Mouse (Mus musculus) testis, adult 2 months (tissue): ENCODE data around the gene Zfp592. TPM values are rescaled to one million over a fixed set of nuclear protein-coding genes. Genes with fewer than 3 reads are reported as not detected.

Experiments
- H3K27ac ChIP-seq: fragments of 200-500 bp; 2 replicates; pipeline ENCODE4 v1.5.1; 2012; ENCODE audit warnings: low read depth, low read length; ENCODE audit not compliant: control insufficient read depth, insufficient read depth
- H3K27me3 ChIP-seq: fragments of 200-500 bp; 2 replicates; pipeline ENCODE4 v1.6.1; 2012; ENCODE audit warnings: mild to moderate bottlenecking, low read length, moderate library complexity; ENCODE audit not compliant: control insufficient read depth, insufficient read depth
- H3K36me3 ChIP-seq: fragments of 200-500 bp; 2 replicates; pipeline ENCODE4 v1.6.1; 2012; ENCODE audit warnings: mild to moderate bottlenecking, low read length; ENCODE audit not compliant: control insufficient read depth, insufficient read depth
- H3K4me1 ChIP-seq: fragments of 200-500 bp; 2 replicates; pipeline ENCODE4 v1.6.1; 2012; ENCODE audit warnings: low read length; ENCODE audit not compliant: control insufficient read depth, insufficient read depth
- H3K4me3 ChIP-seq: fragments of 200-500 bp; 2 replicates; pipeline ENCODE4 v1.5.1; 2012; ENCODE audit warnings: low read depth, mild to moderate bottlenecking, low read length, moderate library complexity, mixed read lengths; ENCODE audit not compliant: control insufficient read depth
- CTCF ChIP-seq: fragments of 200-500 bp; IDR thresholded peaks from 2 replicates; pipeline ENCODE4 v1.5.1; 2012; ENCODE audit warnings: low read depth, mild to moderate bottlenecking, inconsistent platforms, low read length, moderate library complexity; ENCODE audit not compliant: control insufficient read depth, insufficient read depth, insufficient replicate concordance
- POLR2A ChIP-seq: fragments of 200-500 bp; IDR thresholded peaks from 2 replicates; pipeline ENCODE4 v1.6.1; 2012; ENCODE audit warnings: low read depth, mild to moderate bottlenecking, inconsistent platforms, low read length, moderate library complexity; ENCODE audit not compliant: control insufficient read depth
- polyA plus RNA-seq: library from polyadenylated mRNA; depleted of rRNA; stranded (reverse); fragments of >200 nt; gene quantifications from 2 replicates; pipeline ENCODE4 v1.2.3, GENCODE M21; 2012

Gene Zfp592
- polyA plus RNA-seq, 1 experiment = 16.4 TPM

- TF ChIP-seq POLR2A (no peak), CTCF (no peak)
- no peaks in the 10 kb centered on the region for H3K27me3 ChIP-seq
- no peak overlapping the region for H3K27ac ChIP-seq
- no peak overlapping the region for H3K4me3 ChIP-seq
- H3K4me1 ChIP-seq = peaks cover 4% of the 10 kb centered on the region; the same call in 1 of the 2 replicates
- H3K36me3 ChIP-seq = no peaks in the 10 kb centered on the region
Measured at GRCm38 (mm10) chr7:81058712-81059154, 65.3 kb downstream of the Zfp592 start.

DNA sequence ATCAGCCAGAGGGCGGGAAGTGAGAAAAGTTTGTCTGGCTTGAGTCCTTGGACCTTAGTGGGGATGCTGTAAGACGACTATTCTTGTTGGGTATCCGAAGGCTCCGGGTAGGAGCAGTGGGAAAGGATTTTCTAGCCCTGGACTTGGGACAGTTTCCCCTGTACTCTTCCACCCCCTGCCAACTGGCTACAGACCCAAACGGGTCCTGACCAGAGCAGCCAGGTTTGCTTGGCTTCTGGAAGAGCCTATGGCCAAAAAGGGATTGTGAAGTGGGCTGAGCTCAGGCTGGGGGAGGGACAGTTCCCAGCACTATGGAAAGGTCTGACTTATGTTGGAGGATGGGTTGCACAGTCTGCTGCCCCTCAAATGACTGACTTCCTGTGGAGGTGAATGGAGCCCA is 65.9 kb downstream of the Zfp592 start:
- Histone ChIP-seq H3K36me3 (no peaks in the 10 kb centered on the region), H3K4me1 (peaks cover 4% of the 10 kb centered on the region; the same call in 1 of the 2 replicates), H3K27ac (no peak overlapping the region), H3K27me3 (no peaks in the 10 kb centered on the region), H3K4me3 (no peak overlapping the region)
- no peak for TF ChIP-seq POLR2A

DNA sequence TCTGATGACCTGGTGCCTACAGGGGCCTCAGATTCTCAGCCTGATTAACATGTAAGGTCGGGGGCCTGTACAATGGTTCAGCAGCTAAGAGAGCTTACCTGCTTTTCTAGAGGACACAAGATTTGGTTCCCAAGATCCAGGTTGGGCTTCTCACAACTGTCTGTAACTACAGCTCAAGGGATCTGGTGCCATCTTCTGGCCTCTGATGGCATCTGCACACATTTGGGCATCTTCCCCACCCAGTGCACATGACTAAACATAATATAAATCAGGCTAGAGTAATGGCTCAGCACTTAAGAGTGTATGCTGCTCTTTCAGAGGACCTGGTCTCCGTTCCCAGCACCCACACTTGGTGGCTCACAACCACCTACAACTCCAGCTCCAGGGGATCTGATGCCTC is 67.4 kb downstream of the Zfp592 start:
- H3K27me3 ChIP-seq = no peaks in the 10 kb centered on the region
- H3K36me3 ChIP-seq = no peaks in the 10 kb centered on the region
- H3K4me1 ChIP-seq = peaks cover 4% of the 10 kb centered on the region; the same call in 1 of the 2 replicates
- H3K27ac ChIP-seq = no peak overlapping the region
- H3K4me3 ChIP-seq = no peak overlapping the region
- TF ChIP-seq CTCF = peak; percentile 35; the same call in 1 of the 2 replicates
- no peak for TF ChIP-seq POLR2A

GRCm38 (mm10) chr7:81061936-81062335 is 68.5 kb downstream of the Zfp592 start:
- no peak overlapping the region for H3K4me3 ChIP-seq
- peaks cover 4% of the 10 kb centered on the region; the same call in 1 of the 2 replicates for H3K4me1 ChIP-seq
- TF ChIP-seq CTCF (no peak), POLR2A (no peak)
- H3K27me3 ChIP-seq = no peaks in the 10 kb centered on the region
- no peak overlapping the region for H3K27ac ChIP-seq
- no peaks in the 10 kb centered on the region for H3K36me3 ChIP-seq

GRCm38 (mm10) chr7:81063332-81063731 is 69.9 kb downstream of the Zfp592 start:
- no peaks in the 10 kb centered on the region for H3K36me3 ChIP-seq
- TF ChIP-seq POLR2A (no peak), CTCF (no peak)
- H3K4me3 ChIP-seq = no peak overlapping the region
- no peaks in the 10 kb centered on the region for H3K27me3 ChIP-seq
- H3K27ac ChIP-seq = no peak overlapping the region
- no peaks in the 10 kb centered on the region for H3K4me1 ChIP-seq

GRCm38 (mm10) chr7:81066714-81067113 is 73.2 kb downstream of the Zfp592 start:
- Histone ChIP-seq H3K4me1 (no peaks in the 10 kb centered on the region), H3K27ac (no peak overlapping the region), H3K4me3 (no peak overlapping the region), H3K36me3 (no peaks in the 10 kb centered on the region), H3K27me3 (no peaks in the 10 kb centered on the region)
- TF ChIP-seq POLR2A = no peak
- TF ChIP-seq CTCF = no peak

DNA sequence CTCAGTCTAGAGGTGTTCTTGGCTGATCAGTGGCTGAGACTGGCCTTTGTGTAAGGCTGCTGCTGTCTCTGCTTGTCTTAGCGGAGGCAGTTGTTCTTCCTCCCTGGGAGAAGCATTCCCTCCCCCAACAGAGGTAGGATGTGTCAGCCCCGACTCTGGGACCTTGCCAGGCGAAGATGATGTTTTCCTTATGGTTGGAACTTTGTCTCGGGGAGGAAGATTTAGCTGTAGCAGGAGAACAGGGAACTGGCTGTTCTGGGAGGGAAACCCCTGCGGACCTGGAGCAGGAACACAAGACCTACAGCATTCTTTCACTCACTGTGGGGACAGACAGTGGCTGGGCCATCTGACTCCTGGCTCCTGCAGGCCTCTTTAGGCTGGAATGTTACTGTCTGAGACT is 79.0 kb downstream of the Zfp592 start:
- H3K4me1 ChIP-seq = peaks cover 2% of the 10 kb centered on the region; the same call in 1 of the 2 replicates
- H3K27me3 ChIP-seq = no peaks in the 10 kb centered on the region
- no peak for TF ChIP-seq CTCF
- TF ChIP-seq POLR2A = no peak
- H3K36me3 ChIP-seq = no peaks in the 10 kb centered on the region
- no peak overlapping the region for H3K4me3 ChIP-seq
- peak overlapping the region; percentile 58 for H3K27ac ChIP-seq

DNA sequence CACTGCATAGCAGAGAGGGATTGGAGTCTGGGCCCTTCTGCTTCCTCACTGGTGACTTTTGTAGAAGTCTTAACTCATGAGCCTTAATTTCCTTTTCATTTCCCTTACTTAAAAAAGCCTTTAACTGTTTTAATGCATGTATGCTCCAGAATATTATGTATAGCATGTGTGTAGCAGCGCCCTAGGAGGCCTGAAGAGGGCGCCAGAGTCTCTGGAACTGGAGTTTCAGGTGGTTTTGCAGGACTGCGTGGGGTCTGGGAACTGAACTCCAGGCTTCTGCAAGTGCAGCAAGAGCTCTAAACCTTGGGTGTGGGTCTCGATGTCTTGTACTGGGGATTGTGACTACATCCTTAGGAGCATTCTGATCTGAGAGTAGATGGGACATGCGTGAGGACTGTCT is 79.8 kb downstream of the Zfp592 start:
- TF ChIP-seq CTCF (peak; percentile 59; the same call in 1 of the 2 replicates), POLR2A (no peak)
- Histone ChIP-seq H3K4me1 (peaks cover 3% of the 10 kb centered on the region; the same call in 1 of the 2 replicates), H3K27me3 (no peaks in the 10 kb centered on the region), H3K36me3 (no peaks in the 10 kb centered on the region), H3K27ac (no peak overlapping the region), H3K4me3 (no peak overlapping the region)
